Mouse (Mus musculus) fat pad, adult 2 months (tissue): Measurements from ENCODE around the gene Trim30a.
"Not testable (repeated sequence)": the region's sequence is repeated elsewhere in the genome, so short reads cannot be mapped to it uniquely, and the experiment has no call there.

Source experiments
- DNase-seq: peaks from one replicate; pipeline ENCODE4 v3.0.0-alpha.2; 2011; ENCODE audit warnings: low read depth, low spot score; ENCODE audit errors: extremely low read depth

The Trim30a gene

DNA sequence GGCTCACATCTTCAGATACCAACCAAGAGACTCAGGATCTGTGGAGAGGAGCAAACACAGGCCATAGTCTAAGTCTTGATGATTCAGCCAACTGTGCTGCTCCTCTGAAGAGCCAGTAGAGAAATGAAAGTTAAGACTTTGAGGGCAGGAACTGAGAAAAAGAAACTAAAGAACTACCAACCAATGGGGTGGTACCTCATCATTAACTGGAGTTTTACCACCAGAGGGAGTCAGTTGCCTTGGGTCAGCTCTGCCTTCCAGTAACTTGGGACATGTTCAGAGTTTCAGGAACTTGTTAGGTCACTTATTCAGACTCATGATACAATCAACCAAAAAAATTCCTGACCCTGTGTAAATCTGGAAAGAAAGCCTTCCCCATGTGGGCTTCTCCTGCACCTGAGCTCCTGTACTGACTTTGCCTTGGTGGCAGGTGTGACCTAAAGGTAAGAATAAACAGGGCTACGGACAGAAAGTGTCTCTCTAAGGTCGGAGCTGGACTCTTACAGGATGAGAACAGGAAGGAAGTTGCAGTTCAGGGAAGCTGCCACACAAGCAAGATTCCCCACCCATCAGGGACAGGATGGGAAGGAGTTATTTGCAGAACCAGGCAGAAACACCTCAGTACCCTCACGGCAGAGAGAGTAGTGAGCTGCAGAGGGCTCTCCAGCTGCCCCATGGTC is at the start of gene Trim30a:
Trim30a (minus strand) TSS at position 129 of the 680 bp plus-strand sequence.
- no peak for DNase-seq

DNA sequence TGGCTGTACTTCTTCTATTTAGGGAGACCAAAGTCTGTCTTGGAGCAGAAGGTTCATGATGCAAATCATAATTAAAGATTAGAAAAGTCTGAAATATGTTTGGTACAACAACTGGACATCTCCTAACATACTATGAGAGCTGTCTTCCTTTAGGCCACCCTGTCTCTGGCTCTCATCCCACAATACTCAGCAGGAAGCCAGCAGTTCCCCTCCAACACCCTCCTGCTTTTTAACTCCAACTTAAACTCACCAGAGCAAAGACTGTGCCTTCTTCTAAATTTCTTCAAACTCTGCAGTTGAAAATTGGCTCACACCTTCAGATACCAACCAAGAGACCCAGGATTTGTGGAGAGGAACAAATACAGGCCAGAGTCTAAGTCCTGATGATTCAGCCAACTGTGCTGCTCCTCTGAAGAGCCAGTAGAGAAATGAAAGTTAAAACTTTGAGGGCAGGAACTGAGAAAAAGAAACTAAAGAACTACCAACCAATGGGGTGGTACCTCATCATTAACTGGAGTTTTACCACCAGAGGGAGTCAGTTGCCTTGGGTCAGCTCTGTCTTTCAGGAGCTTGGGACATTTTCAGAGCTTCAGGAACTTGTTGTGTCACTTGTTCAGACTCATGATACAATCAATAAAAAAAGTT is 42.5 kb upstream of the Trim30a start, which contains the start of gene Trim30d:
Trim30d (minus strand) TSS at position 429 of the 645 bp plus-strand sequence.
- not testable (repeated sequence) for DNase-seq

DNA sequence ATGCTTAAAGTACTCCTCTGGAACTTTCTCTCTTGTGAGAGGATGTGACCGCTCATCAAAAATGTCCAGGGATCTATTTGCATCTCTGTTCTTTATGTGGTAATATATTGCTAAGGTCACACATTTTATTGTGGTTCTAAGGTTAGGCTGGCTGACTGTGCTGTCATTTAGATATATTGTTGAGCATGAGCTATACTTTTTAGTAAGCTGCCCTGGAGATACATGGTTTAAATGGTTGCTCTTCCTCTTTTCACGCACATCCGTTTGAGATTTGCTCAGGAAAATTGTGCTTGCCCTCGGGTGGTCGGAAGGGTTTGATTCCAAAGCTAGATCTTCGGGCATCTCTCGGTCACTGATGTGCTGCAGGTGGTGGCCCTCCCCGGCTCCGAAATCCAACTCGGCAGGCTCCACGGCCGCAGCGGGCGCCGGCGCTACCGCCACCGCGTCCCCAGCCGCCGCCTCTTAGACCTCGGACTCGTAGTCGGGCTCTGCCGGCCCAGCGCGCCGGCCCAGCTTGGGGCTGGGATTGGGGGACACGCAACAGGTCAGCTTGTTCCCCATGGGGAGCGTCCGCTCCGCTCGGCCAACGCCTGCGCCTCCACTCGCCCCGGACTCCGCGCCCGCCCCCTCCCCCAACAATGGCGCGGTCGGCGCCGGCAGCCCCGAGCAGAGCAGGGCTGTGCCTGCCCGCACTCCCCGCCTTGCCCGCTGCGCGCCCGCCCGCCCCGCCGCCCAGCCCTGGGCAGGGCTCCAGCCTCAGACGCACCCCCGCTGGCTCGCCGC is 36.8 kb upstream of the Trim30a start:
- DNase-seq, result no peak

DNA sequence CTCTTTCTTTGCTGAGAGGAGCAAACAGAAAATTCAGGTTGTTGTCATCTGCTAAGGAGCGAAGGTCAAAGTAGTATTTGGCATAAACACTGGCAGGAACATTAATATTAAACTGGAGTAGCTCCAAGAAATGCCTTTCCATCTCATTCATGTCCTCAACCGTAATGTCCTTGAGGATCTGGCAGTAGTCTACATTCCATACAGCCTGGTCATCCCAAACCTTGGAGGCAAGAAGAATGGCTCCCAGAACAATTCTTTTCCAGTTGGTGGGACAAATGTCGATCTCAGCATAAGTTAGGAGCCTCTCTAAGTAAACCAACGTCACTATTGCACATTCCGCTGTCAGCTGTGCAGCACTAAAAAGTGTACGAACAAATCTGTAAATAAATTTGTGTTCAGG is 36.2 kb upstream of the Trim30a start:
- not testable (repeated sequence) for DNase-seq

DNA sequence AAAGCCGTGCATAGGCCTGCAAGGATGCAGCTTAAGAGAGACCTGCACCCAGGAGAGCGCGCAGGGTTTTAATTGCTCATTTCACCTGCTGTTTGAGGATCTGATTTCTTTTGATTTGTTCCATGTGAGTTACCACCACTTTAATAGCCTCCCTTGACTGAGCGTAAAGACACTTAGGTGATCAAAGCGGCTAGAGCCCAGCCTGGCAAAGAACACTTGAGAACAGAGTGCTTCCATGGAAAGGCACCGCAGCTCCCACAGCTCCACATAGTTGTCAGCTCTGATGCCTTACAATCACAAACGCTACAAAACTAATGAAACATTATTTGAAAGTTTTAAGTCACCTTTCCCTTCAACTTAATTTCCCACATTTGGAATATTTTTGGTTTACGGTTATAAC is 34.5 kb upstream of the Trim30a start:
- DNase-seq, result not testable (repeated sequence)

DNA sequence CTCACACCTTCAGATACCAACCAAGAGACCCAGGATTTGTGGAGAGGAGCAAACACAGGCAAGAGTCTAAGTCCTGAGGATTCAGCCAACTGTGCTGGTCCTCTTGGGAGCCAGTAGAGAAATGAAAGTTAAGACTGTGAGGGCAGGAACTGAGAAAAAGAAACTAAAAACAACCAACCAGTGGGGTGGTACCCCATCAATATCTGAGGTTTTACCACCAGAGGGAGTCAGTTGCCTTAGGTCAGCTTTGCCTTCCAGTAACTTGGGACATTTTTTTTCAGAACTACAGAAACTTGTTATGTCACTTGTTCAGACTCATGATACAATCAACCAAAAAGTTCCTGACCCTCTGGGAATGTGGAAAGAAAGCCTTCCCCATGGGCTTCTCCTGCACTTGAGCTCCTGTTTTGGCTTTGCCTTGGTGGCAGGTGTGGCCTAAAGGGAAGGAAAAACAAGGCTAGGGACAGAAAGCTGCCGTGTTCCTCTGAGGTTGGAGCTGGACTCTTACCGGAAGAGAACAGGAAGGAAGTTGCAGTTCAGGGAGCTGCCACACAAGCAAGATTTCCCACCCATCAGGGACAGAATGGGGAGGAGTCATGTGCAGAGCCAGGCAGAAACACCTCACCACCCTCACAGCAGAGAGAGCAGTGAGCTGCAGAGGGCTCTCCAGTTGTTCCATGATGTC is 18.9 kb downstream of the Trim30a start:
- no peak for DNase-seq

DNA sequence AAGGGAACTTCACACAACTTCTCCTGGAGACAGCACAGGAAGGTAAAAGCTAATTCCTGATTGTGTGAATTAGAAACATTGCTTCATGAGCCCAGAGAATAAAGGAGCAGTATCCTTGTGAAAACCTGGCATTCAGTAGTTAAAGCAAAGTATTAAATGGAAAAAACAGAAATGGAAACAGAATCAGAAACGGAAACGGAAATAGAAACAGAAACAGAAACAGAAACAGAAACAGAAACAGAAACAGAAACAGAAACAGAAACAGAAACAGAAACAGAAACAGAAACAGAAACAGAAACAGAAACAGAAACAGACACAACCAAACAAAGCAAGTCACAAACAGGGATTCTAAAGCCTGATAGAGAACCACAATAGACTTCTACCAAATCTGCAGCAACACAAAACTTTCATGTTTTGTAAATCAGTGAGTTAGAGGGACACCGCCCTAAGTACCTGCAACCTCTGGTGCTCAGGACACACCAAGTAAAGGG is 60.5 kb downstream of the Trim30a start:
- DNase-seq, result no peak

DNA sequence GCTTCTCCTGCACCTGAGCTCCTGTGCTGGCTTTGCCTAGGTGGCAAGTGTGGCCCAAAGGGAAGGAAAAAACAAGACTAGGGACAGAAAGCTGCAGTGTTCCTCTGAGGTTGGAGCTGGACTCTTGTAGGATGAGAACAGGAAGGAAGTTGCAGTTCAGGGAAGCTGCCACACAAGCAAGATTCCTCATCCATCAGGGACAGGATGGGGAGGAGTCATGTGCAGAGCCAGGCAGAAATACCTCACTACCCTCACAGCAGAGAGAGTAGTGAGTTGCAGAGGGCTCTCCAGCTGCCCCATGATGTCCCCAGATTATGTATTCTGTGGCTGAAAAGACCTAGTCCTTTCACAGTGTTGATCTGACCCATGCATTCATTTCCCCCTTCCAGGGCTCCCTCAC is 63.9 kb downstream of the Trim30a start:
- no peak for DNase-seq

DNA sequence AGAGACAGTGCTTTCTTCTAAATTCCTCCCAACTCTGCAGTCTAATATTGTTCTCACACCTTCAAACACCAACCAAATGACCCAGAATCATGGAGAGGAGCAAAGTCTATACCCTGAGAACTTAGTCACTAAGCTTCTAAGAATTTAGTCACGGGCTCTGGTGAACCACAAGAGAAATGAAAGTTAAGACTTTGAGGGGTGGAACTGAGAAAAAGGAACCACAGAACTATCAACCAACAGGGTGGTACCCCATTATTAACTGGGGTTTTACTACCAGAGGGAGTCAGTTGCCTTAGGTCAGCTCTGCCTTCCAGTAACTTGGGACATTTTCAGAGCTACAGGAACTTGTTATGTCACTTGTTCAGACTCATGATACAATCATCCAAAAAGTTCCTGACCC is 64.3 kb downstream of the Trim30a start, which contains the start of gene Trim30c:
Trim30c (minus strand) TSS at position 140 of the 400 bp plus-strand sequence.
- no peak for DNase-seq

DNA sequence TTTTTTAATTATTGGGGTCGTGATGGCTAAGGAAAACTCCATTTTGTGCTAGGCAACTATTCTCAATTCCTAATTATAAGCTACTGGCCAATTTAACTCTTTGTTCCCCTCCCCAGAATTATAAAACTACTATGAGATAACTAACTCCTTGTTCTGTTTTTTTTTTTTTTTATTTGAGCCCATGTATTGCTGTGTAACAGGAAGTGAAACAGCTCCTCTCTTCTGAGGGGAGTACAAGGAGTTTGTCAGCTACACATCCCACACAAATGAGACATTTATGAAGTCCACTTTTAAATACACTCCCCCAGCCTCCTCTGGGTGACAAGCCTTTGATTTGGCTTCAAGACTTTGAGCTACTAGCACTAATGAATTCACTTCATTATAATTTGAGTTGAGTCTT is 66.5 kb downstream of the Trim30a start:
- DNase-seq, result no peak

DNA sequence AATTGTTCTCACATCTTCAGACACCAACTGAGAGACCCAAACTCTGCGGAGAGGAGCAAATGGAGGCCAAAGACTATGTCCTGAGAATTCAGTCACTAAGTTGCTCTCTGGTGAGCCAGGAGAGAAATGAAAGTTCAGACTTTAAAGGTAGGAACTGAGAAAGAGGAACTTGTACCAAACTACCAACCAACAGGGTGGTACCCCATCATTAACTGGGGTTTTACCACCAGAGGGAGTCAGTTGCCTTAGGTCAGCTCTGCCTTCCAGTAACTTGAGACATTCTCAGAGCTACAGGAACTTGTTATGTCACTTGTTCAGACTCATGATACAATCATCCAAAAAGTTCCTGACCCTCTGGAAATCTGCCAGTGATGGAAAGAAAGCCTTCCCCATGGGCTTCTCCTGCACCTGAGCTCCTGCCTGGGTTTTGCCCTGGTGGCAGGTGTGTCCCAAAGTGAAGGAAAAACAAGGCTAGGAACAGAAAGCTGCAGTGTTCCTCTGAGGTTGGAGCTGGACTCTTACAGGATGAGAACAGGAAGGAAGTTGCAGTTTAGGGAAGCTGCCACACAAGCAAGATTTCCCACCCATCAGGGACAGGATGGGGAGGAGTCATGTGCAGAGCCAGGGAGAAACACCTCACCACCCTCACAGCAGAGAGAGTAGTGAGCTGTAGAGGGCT is 95.1 kb downstream of the Trim30a start, which contains the start of gene Trim30b:
Trim30b (minus strand) TSS at position 149 of the 679 bp plus-strand sequence.
- no peak for DNase-seq

DNA sequence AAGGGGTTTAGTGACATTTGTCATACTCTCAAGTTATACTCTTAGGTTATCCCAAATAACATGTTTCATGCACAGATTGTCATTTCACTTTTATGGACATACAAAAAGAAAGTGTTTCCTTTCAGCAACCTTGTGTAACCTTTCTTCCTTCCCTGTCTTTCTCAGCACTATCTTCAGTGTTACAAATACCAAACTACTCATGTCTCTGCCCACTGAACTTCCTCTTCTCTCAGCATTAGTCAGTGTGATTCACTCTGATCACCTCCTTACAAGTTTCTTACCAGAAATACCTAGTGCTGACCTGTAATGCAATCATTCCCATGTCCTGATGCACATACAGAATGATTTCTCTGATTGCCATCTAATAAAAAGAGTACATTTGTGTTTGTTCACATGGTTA is 98.7 kb downstream of the Trim30a start:
- DNase-seq, result no peak
